Mouse (Mus musculus) lung, adult 2 months (tissue): Measurements from ENCODE around the gene Alk.

Experiments used
- CTCF ChIP-seq: fragments of 200-500 bp; IDR thresholded peaks from 2 replicates; pipeline ENCODE4 v1.5.1; 2011; ENCODE audit warnings: mild to moderate bottlenecking, low read length, control low read depth; ENCODE audit not compliant: insufficient read depth
- POLR2A ChIP-seq: fragments of 200-500 bp; IDR thresholded peaks from 2 replicates; pipeline ENCODE4 v1.6.1; 2011; ENCODE audit warnings: low read depth, mild to moderate bottlenecking, control low read depth, low read length, borderline replicate concordance; ENCODE audit errors: extremely low read depth

GRCm38 (mm10) chr17:72521353-72521752 is 83.1 kb downstream of the Alk start:
- TF ChIP-seq CTCF = no peak
- TF ChIP-seq POLR2A = no peak
